Mouse (Mus musculus): ENCODE data around the gene Fabp3. TPM values are rescaled to one million over a fixed set of nuclear protein-coding genes. Genes with fewer than 3 reads are reported as not detected.
A peak's percentile ranks its signal among the peaks of the same experiment; 100 is the strongest.

The Fabp3 gene
- total and polyA plus RNA-seq, 2 experiments = 4.2 TPM; not detected in 1

DNA sequence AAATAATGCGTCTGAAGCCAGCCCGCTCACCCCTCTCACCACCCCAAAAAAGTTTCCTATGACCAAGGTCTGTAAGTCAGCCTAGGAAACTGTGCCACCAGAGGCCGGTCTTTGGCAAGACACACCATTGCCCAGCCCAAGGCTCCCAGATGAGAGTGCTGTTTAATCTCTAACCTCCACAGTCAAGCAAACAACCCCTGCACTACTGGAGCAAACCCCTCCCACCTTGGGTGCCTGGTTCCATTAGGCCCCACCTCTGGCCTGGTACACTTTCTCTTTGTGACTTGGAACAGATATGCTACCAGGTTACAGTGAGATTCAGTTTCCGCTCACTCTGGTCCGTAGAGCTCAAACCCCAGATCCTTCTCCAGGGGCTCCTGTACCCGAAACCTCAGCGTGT is 41.3 kb upstream of the Fabp3 start:
- H3K27me3 ChIP-seq (ENCODE audit: control insufficient read depth, insufficient read depth, low read length) = no peaks in the 10 kb centered on the region
- H3K36me3 ChIP-seq (ENCODE audit: control insufficient read depth, insufficient read depth, low read length) = no peaks in the 10 kb centered on the region
- peak overlapping the region; percentile 8; the same call in 1 of the 2 replicates for H3K4me3 ChIP-seq (ENCODE audit: insufficient read depth, low read depth, low read length)
- peak overlapping the region; percentile 62 for H3K27ac ChIP-seq (replicated peaks; ENCODE audit: insufficient read depth, low read depth, low read length)
- H3K4me1 ChIP-seq (ENCODE audit: control insufficient read depth, insufficient read depth, low read length) = 0 out of 2 replicates have a peak, but pooled peaks cover 3% of the 10 kb centered on the region
- DNase-seq (ENCODE audit: extremely low read depth, low read depth, low spot score) = peak; percentile 94
- peak overlapping the region; percentile 25; the same call in 1 of the 2 replicates for H3K9ac ChIP-seq (ENCODE audit: low read depth, low read length)
- WGBS = 43% methylated on average over 7 of the region's 7 CpGs
- no peak for TF ChIP-seq POLR2A (IDR thresholded peaks at IDR 0.05; ENCODE audit: extremely low read depth, insufficient read depth, low read length)
- TF ChIP-seq CTCF (IDR thresholded peaks at IDR 0.05; ENCODE audit: low read depth, low read length) = no peak
- no peaks in the 10 kb centered on the region for H3K79me2 ChIP-seq (ENCODE audit: control insufficient read depth, insufficient read depth, low read length)

GRCm38 (mm10) chr4:130268736-130269135 is 39.7 kb upstream of the Fabp3 start:
- H3K9ac ChIP-seq (ENCODE audit: low read depth, low read length) = no peak overlapping the region
- H3K27me3 ChIP-seq (ENCODE audit: control insufficient read depth, insufficient read depth, low read length) = no peaks in the 10 kb centered on the region
- DNase-seq (ENCODE audit: extremely low read depth, low read depth, low spot score) = no peak
- no peaks in the 10 kb centered on the region for H3K36me3 ChIP-seq (ENCODE audit: control insufficient read depth, insufficient read depth, low read length)
- no peaks in the 10 kb centered on the region for H3K79me2 ChIP-seq (ENCODE audit: control insufficient read depth, insufficient read depth, low read length)
- no peak for TF ChIP-seq CTCF (IDR thresholded peaks at IDR 0.05; ENCODE audit: low read depth, low read length)
- no peak for TF ChIP-seq POLR2A (IDR thresholded peaks at IDR 0.05; ENCODE audit: extremely low read depth, insufficient read depth, low read length)
- WGBS = 94% methylated on average over 10 of the region's 10 CpGs
- no peak overlapping the region for H3K27ac ChIP-seq (replicated peaks; ENCODE audit: insufficient read depth, low read depth, low read length)
- H3K4me3 ChIP-seq (ENCODE audit: insufficient read depth, low read depth, low read length) = no peak overlapping the region
- H3K4me1 ChIP-seq (ENCODE audit: control insufficient read depth, insufficient read depth, low read length) = 0 out of 2 replicates have a peak, but pooled peaks cover 3% of the 10 kb centered on the region

GRCm38 (mm10) chr4:130270089-130270488 is 38.3 kb upstream of the Fabp3 start:
- 84% methylated on average over 8 of the region's 8 CpGs for WGBS
- DNase-seq (ENCODE audit: extremely low read depth, low read depth, low spot score) = no peak
- TF ChIP-seq CTCF (IDR thresholded peaks at IDR 0.05; ENCODE audit: low read depth, low read length) = no peak
- no peak for TF ChIP-seq POLR2A (IDR thresholded peaks at IDR 0.05; ENCODE audit: extremely low read depth, insufficient read depth, low read length)
- no peaks in the 10 kb centered on the region for H3K27me3 ChIP-seq (ENCODE audit: control insufficient read depth, insufficient read depth, low read length)
- no peak overlapping the region for H3K4me3 ChIP-seq (ENCODE audit: insufficient read depth, low read depth, low read length)
- no peaks in the 10 kb centered on the region for H3K36me3 ChIP-seq (ENCODE audit: control insufficient read depth, insufficient read depth, low read length)
- no peak overlapping the region for H3K27ac ChIP-seq (replicated peaks; ENCODE audit: insufficient read depth, low read depth, low read length)
- no peaks in the 10 kb centered on the region; the same call in 1 of the 2 replicates for H3K79me2 ChIP-seq (ENCODE audit: control insufficient read depth, insufficient read depth, low read length)
- H3K4me1 ChIP-seq (ENCODE audit: control insufficient read depth, insufficient read depth, low read length) = peaks cover 5% of the 10 kb centered on the region; the same call in 1 of the 2 replicates
- no peak overlapping the region for H3K9ac ChIP-seq (ENCODE audit: low read depth, low read length)

- no peak overlapping the region for H3K4me3 ChIP-seq (ENCODE audit: insufficient read depth, low read depth, low read length)
- WGBS = 86% methylated on average over 6 of the region's 6 CpGs
- H3K9ac ChIP-seq (ENCODE audit: low read depth, low read length) = no peak overlapping the region
- H3K27ac ChIP-seq (replicated peaks; ENCODE audit: insufficient read depth, low read depth, low read length) = no peak overlapping the region
- no peaks in the 10 kb centered on the region for H3K27me3 ChIP-seq (ENCODE audit: control insufficient read depth, insufficient read depth, low read length)
- peaks cover 5% of the 10 kb centered on the region; the same call in 1 of the 2 replicates for H3K4me1 ChIP-seq (ENCODE audit: control insufficient read depth, insufficient read depth, low read length)
- DNase-seq (ENCODE audit: extremely low read depth, low read depth, low spot score) = no peak
- no peaks in the 10 kb centered on the region for H3K36me3 ChIP-seq (ENCODE audit: control insufficient read depth, insufficient read depth, low read length)
- TF ChIP-seq CTCF (IDR thresholded peaks at IDR 0.05; ENCODE audit: low read depth, low read length) = no peak
- TF ChIP-seq POLR2A (IDR thresholded peaks at IDR 0.05; ENCODE audit: extremely low read depth, insufficient read depth, low read length) = no peak
- H3K79me2 ChIP-seq (ENCODE audit: control insufficient read depth, insufficient read depth, low read length) = no peaks in the 10 kb centered on the region; the same call in 1 of the 2 replicates
Measured at GRCm38 (mm10) chr4:130270611-130271347, 37.6 kb upstream of the Fabp3 start.

DNA sequence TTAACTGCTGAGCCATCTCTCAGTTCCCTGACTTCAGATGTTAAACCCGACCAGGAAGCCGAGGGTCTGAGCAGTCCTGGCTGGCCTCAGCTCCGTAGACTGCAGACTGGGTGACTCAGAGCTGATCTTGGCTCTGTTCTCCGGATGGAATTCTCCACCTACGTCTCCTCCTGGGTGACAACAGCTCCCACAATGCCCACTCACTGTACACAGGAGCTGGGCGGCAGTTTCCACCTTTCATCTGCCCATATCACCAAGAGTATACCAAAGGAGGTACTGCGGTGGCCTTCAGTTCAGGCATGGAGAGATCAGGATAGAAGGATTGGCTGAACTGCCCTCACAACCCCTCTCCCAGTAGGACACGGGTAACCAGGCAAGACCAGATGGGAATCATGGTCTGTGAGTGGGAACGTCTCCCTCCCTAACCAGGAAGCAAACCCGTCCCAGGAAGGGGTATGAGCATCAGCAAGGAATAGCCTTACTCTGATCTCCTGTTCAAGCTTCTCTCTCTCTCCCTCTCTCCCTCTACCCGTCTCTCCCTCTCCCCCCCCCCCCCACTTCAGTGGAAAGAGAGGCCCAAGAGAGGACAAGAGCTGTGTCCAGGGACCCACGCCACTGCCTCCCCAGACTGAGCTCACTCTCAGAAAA is 34.6 kb upstream of the Fabp3 start:
- H3K79me2 ChIP-seq (ENCODE audit: control insufficient read depth, insufficient read depth, low read length) = no peaks in the 10 kb centered on the region; the same call in 1 of the 2 replicates
- H3K27ac ChIP-seq (replicated peaks; ENCODE audit: insufficient read depth, low read depth, low read length) = no peak overlapping the region
- no peak for TF ChIP-seq CTCF (IDR thresholded peaks at IDR 0.05; ENCODE audit: low read depth, low read length)
- no peak for TF ChIP-seq POLR2A (IDR thresholded peaks at IDR 0.05; ENCODE audit: extremely low read depth, insufficient read depth, low read length)
- H3K36me3 ChIP-seq (ENCODE audit: control insufficient read depth, insufficient read depth, low read length) = no peaks in the 10 kb centered on the region
- DNase-seq (ENCODE audit: extremely low read depth, low read depth, low spot score) = no peak
- H3K4me1 ChIP-seq (ENCODE audit: control insufficient read depth, insufficient read depth, low read length) = peaks cover 9% of the 10 kb centered on the region
- no peak overlapping the region for H3K9ac ChIP-seq (ENCODE audit: low read depth, low read length)
- H3K27me3 ChIP-seq (ENCODE audit: control insufficient read depth, insufficient read depth, low read length) = no peaks in the 10 kb centered on the region
- WGBS = 59% methylated on average over 11 of the region's 12 CpGs
- H3K4me3 ChIP-seq (ENCODE audit: insufficient read depth, low read depth, low read length) = no peak overlapping the region
